Mouse (Mus musculus) left cerebral cortex, postnatal 25 days (tissue): Measurements from ENCODE around the gene Atp6v1a. TPM values are rescaled to one million over a fixed set of nuclear protein-coding genes. Genes with fewer than 3 reads are reported as not detected.
A peak's percentile ranks its signal among the peaks of the same experiment; 100 is the strongest.

ENCODE experiments used
- DNase-seq, 2 experiments: peaks; one replicate each; pipeline ENCODE4 v3.0.0; 2022; ENCODE audit warnings: low spot score in 2 of 2, mixed read lengths in 1 of 2
- intact Hi-C: fragments of 180-260 bp; cut with DNase I; formaldehyde crosslinking; loops from one replicate; pipeline ENCODE4 v1.15.1; 2025
- total RNA-seq, 2 experiments: library from RNA; stranded (reverse); gene quantifications; 2 replicates each; pipeline ENCODE4 v1.2.3; 2021

Gene Atp6v1a
- total RNA-seq, 2 experiments from 2014 or later, result 440 to 493 TPM

DNA sequence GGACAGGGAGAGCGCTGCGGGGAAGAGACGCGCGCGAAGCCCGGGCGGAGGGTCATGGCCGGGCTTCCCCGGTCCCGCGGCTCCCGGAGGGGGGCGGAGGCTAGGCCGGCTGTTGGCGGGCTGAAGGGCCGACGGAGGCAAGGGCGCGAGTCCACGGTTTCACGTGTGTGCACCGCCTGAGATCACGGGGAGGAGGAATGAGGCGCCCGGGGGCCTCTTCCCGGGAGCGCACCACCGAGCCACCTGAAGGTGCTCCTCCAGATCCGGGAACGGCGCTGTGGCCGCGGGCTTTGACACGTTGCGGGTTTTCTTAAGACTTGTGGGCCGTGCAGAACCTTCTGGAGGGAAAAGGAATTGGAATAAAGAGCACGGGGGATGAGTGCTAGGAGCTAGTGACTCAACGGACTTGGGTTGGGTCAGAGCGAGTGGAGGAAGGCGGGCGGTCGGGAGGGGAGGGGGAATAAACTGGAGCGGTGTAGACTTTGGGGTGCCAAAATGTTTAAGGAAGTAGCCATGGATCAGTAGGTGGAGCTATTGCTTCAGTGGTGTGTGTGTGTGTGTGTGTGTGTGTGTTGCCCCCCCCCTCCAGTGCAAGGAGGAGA, 782 bp upstream of the Atp6v1a start:
- DNase-seq, result peak; percentile 64 to 82
- intact Hi-C loops, result no loop called here

GRCm38 (mm10) chr16:44138979-44139535, 448 bp downstream of the Atp6v1a start:
- intact Hi-C loops, result loop anchor here (1.0 to 2.0 kb wide), 2 partner anchors 17 to 34 kb away; partner anchors contain the start of gene Usf3
- DNase-seq, result peak; percentile 90 to 96

DNA sequence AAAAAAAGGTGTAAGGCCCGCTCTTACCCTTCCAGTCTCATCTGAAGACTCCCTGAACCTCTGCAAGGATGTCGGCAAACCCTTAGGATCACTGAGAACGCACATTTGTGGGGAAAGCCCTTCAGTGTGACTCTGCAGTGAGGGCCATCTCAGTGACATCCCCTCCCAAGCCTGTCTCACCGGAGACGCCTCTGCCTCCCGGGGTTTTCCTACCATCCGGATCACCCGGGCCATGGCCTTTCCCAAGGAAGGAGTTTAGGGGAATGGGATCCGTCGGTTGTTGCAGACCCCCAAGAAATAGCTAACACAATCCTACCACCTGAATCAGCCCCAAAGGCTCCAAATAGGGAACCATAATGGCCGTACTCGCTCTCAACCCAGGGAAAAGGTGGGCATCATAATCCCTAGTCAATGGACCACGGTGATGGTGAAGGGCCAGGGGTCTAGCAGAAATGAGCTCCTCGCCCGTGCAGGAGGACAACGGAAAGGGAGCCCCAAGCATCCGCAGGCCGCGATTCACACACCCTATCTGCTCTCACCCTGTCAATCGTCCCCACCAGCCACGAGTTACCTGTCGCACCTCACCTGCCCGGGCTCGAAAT, 1.0 kb downstream of the Atp6v1a start:
- DNase-seq, result no peak
- intact Hi-C loops, result loop anchor here (2.0 kb wide), 1 partner anchor 34 kb away; the partner anchor contains the start of gene Usf3

GRCm38 (mm10) chr16:44136511-44137021, 2.9 kb downstream of the Atp6v1a start:
- intact Hi-C loops, result no loop called here
- DNase-seq, result peak in 1 of 2 experiments; percentile 43

GRCm38 (mm10) chr16:44133187-44133586, 6.3 kb downstream of the Atp6v1a start:
- DNase-seq, result no peak
- intact Hi-C loops, result no loop called here

- intact Hi-C loops, result no loop called here
- no peak for DNase-seq
Measured at GRCm38 (mm10) chr16:44132300-44132699, 7.2 kb downstream of the Atp6v1a start.

DNA sequence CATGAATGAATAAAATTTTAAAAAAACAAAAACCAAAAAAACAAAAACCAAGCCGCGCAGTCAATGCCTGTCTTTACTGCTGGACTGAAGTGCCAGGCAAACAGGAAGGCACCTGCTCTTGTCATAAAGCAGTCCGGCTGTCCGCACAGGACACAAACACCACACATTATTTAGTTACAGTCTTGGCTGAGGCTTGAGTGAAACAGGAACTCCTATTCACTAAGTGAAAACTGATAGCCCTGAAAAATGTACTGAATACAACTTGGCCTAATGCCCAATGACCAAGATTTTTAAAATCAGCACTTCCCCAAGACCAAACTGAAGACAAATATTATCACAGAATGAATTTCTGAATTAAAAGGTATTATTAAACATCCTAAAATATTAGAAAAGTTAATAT, 13.1 kb downstream of the Atp6v1a start:
- no peak for DNase-seq
- intact Hi-C loops, result no loop called here

DNA sequence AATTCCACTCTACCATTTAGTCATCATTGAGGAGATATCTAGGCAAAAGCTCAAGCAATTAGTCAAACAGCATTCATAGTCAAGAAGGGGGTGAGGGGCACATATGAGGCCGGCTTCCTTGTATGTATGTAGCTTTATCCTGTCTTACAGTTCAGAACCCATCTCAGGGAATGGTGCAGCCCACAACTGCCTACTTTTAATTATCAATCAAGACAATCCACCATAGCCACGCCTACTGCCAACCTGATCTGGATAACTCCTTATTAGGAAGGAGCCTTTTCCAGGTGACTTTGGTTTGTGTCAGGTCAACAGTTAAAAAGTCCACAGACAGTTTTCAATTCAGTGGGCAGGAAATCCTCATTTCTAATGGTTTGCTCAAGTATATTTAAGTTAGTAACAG, 14.1 kb downstream of the Atp6v1a start:
- intact Hi-C loops, result no loop called here
- DNase-seq, result no peak

DNA sequence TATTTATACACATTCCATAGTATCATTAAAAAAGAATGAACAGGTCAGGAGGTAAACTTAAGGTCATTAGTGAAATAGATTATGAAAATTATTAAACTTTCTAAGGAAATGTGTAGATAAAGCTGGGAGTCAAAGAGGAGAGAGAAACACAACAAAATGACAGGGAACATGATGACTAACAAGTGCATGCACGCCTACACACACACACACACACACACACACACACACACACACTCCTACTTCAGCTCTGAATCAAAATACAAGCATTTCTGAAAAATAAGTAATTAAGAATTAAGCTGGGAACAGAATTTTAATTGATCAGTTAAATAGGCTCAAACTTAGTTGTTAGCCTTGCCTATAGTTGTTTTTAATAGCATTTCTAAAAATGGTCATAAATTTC, 14.8 kb downstream of the Atp6v1a start:
- DNase-seq, result peak in 1 of 2 experiments; percentile 48
- intact Hi-C loops, result no loop called here

DNA sequence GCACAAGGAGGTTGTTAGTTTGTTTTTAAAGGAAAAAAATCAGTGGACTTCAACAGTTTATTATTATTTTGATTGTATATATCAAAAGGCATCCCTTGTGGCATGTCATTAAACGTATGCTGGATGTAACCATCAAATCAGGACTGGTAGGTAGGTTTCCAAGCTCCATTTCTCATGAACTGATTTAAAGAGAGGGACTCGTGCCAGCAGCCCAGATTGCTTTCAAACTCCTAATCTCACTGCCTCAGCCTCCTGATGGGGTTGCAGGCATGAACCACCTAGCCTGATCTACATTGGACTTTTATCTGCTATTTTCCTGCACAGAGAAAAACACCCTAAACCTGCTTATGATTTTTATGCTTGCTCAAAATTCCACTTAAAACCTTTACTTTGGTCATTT, 15.7 kb downstream of the Atp6v1a start:
- intact Hi-C loops, result no loop called here
- peak in 1 of 2 experiments; percentile 52 for DNase-seq

DNA sequence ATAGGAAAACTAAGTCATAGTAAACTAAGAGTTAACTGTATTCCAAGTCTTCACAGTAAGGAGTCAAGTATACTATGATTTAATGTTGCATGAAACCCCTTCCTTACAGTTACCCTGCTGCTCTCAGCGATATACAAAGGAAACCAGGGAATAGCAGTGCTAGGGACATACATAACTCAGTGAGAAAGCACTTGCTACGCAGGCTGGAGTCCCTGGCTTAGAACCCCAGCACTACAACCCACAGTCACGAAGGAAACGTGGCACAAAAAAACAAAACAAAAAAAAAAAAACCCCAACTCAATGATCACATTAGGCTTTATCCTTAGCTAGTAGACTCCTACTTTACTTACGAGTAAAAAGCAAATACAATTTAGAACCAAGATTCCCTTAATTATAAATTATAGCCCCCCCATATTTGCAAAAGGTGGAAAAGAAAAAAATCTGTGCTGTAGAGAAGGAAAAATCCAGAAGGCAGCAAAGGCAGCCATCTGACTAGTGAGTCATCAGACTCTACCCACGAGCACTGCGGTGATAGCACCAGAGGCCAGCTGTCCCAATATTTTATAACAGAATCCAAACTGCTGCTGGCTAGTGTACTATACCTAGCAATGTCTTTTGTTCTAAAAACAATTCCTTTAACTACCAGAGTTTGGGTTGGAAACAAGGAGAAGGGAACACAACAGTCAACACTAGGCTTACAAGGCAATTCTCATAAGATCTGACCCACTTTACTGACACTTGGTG, 16.4 kb downstream of the Atp6v1a start:
- peak; percentile 52 to 90 for DNase-seq
- intact Hi-C loops, result loop anchor here (1.0 kb wide), 1 partner anchor 16 kb away; the partner anchor contains the start of genes Atp6v1a and Naa50

- DNase-seq, result peak in 1 of 2 experiments; percentile 63
- intact Hi-C loops, result loop anchor here (1.0 kb wide), 1 partner anchor 17 kb away; the partner anchor contains the start of genes Atp6v1a and Naa50
Measured at GRCm38 (mm10) chr16:44122574-44122973, 16.9 kb downstream of the Atp6v1a start.

DNA sequence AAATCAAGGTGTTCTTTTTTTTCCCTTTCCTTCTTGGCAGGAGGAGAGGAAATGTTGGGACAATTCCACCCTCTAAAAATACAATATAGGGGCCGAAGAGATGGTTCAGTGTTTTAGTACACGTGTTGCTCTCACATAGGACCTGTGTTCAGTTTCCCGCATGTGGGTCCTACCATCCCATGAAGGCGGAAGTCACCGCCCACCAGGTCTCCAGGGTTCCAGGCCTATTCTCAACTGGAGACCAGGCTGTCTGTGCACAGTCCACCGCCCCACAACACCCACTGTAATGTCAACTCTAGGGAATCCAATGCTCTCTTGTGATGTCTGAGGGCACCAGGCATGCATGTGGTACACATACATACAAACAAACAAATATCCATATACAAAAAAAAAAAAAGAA, 17.4 kb downstream of the Atp6v1a start:
- intact Hi-C loops, result loop anchor here (1.0 kb wide), 1 partner anchor 17 kb away; the partner anchor contains the start of genes Atp6v1a and Naa50
- DNase-seq, result no peak

DNA sequence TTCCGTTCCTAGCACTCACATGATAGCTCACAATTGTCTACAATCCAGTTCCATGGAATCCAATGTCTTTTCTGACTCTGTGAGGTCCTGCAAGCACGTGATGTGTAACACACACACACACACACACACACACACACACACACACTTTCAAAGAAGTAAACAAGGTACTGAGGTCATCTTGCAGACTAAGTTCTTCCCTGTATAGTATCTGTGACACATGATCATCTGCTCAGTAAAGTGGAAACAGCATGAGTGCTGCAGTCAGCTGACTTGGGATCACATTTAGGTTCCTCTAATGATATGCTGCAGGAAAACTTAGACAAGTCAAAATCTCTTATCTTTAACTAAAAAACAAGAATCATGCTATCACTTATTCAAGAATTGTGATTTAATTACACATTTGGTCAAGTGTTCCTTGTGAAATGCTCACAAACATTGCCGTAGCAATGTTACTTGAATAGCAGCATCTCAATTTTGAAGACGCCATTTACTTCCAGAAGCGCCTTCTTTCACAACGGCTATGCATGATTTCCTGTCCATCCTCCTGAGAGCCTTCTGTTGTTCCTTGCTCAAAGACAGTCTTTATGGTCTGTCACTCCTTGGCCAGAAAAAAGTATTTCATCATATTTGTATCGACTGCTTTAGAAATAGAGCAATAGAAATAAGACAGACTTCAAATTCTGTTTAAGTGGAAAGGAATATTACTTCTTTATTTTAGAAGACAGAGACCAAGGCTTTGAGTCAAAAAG, 19.6 kb downstream of the Atp6v1a start:
- DNase-seq, result no peak
- intact Hi-C loops, result no loop called here

DNA sequence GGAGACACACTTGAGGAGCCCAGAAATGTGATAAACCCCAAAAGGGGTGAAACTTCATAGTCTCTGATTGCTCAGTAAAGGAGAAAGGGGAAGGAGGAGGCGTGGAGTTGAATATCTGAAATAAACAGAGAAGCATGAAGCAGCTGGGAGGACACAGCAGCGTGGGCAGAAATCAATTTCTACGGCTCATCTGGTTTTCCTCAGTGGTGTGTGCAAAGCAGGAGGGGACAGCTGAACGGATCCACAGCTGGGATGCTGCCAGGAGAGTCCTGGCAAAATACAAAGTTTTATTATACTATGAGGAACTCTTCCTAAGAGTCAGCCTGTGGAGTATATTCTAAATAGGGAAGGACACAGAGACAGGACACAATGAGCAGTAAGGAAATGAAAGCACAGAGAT, 30.5 kb downstream of the Atp6v1a start:
- intact Hi-C loops, result no loop called here
- DNase-seq, result peak in 1 of 2 experiments; percentile 31

DNA sequence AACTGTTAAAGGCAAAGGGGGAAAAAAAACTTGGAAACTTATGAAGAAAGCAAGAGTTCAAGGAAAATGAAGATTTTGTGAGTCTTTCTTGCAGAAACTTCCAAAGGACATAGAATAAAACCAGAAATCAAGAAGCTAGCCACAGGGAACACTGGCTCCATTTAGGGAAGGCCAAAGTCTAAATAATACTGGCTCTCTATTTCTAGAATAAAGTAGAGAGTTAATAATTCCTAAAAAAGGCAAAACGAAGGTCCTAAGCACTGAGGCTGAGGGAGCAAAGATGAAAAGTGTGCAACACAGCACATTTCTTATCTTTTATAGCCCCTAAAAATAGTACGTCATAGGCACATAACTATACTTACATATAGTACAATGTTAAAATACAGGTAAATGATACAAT, 34.3 kb downstream of the Atp6v1a start:
- intact Hi-C loops, result no loop called here
- no peak for DNase-seq

DNA sequence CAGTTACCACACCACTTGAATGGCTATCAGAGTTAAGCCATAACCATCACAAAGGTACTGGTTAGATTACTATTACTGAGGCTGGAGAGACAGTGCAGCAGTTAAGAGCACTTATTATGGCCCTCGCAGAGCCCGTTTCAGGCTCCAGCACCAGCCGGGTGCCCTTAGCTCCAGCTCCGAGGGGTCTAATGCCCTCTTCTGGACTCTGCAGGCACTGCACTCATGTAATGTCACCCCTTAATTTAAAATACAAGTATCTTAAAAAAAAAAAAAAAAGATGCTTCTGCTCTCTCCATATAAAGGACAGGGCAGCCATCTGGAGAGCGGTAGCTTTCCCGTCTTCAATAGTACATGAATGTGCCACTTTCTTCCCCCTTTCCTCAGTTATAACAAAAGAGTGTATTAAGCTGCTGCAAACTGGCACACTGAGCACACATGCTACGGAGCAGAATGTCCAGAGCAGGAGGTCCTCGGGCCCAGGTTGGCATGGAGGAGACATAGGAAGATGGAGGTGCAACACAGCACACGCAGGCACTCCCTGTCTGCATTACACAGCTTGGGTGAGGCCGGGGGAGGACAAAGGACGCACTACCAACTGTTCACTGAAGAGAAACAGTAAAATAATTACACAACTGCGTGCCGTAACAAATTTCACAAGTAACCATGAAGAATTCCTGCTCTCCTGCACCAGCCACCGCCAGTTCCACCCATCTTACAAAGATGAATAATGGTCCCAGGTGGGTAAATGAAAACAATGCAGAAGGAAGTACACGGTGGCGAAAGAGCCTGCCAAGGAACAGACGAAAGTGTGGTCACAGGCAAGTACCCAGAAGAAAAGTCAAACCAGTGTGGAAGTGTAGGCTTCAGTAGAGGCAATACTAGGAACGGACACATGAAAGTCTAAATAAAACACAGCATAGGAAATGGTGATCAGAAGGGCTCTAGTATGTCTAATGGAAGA, 35.4 kb downstream of the Atp6v1a start:
- intact Hi-C loops, result no loop called here
- DNase-seq, result no peak

DNA sequence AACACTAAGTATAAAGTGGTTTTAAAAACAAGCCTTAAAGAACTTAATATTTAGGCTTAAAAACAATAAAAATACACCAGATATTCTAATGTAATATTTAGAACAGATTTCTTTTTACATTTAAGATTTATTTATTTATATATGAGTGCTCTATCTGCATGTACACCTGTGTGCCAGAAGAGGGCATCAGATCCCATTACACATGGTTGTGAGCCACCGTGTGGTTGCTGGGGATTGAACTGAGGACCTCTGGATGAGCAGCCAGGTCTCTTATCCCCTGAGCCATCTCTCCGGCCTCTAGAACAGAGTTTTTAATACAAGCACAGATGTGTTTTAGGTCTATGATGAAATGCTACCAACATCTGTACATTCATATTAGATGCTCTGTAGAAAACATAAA, 36.6 kb downstream of the Atp6v1a start:
- intact Hi-C loops, result no loop called here
- no peak for DNase-seq
